Mouse (Mus musculus): ENCODE results near the gene Cdk5rap3. TPM values are rescaled to one million over a fixed set of nuclear protein-coding genes. Genes with fewer than 3 reads are reported as not detected.

The Cdk5rap3 gene
- total RNA-seq, 2 experiments from 2014 or later: 34.6 to 35.6 TPM

DNA sequence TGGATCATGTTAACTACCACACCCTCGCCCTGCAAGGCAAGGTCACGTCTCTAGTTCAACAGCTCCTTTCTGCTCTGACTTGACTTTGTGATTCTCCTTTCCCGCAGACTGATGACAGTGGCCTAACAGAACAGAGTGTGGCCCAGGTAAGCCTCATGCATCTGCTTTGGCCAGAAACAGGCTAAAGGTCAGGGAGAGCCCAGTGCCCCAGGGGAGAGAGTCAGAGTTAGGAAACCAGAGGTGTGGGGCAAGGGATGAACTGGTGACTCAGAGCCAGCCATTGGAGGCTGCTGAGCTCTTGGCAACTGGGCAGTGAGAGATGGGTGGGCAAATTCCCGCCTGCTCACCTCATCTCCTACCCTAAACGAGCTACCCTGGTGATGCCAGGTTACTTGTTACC is 58.9 kb downstream of the Cdk5rap3 start:
- DNase-seq: no peak

Other genes starting within 250 kb of the Cdk5rap3 start
- 10 to 100 TPM; 15.5 to 18.2 TPM for gene Snx11, start 138.9 kb downstream of the Cdk5rap3 start, total RNA-seq (2021)
- 10 to 100 TPM; 69.6 to 72.0 TPM for gene Cbx1, start 127.4 kb downstream of the Cdk5rap3 start, total RNA-seq (2021)
- gene Nfe2l1, start 86.5 kb downstream of the Cdk5rap3 start, total RNA-seq (2021): 100 to 1,000 TPM; 200 to 203 TPM
- 10 to 100 TPM; 51.2 to 52.7 TPM for gene Copz2, start 66.6 kb downstream of the Cdk5rap3 start, total RNA-seq (2021)
- gene Prr15l, start 11.6 kb upstream of the Cdk5rap3 start, total RNA-seq (2021): under 1 TPM; 0.32 to 0.36 TPM
- 10 to 100 TPM; 10.6 to 16.7 TPM for gene Pnpo, start 27.5 kb upstream of the Cdk5rap3 start, total RNA-seq (2021)
- 10 to 100 TPM; 18.8 to 19.3 TPM for gene Sp2, start 66.5 kb upstream of the Cdk5rap3 start, total RNA-seq (2021)
- gene Sp6, start 96.9 kb upstream of the Cdk5rap3 start, total RNA-seq (2021): not detected
- gene Scrn2, start 113.4 kb upstream of the Cdk5rap3 start, total RNA-seq (2021): 10 to 100 TPM; 12.1 to 15.3 TPM
- under 1 TPM in 1 of 2 experiments, not detected in 1; 0.38 TPM for gene Lrrc46, start 124.9 kb upstream of the Cdk5rap3 start, total RNA-seq (2021)
- 10 to 100 TPM; 80.2 to 81.0 TPM for gene Mrpl10, start 125.1 kb upstream of the Cdk5rap3 start, total RNA-seq (2021)
- 1 to 10 TPM; 5.6 to 7.5 TPM for gene Osbpl7, start 134.1 kb upstream of the Cdk5rap3 start, total RNA-seq (2021)
- gene Tbx21, start 198.8 kb upstream of the Cdk5rap3 start, total RNA-seq (2021): not detected
- 10 to 100 TPM; 17.0 to 17.7 TPM for gene Tbkbp1, start 235.0 kb upstream of the Cdk5rap3 start, total RNA-seq (2021)